Mouse (Mus musculus) MEL (cell line): Measurements from ENCODE around the gene Icos. TPM values are rescaled to one million over a fixed set of nuclear protein-coding genes. Genes with fewer than 3 reads are reported as not detected.

Experiments
- DNase-seq: peaks from one replicate; pipeline ENCODE4 v3.0.0; 2011; ENCODE audit warnings: low read depth, low spot score
- H3K27ac ChIP-seq: 2 replicates; pipeline ENCODE4 v1.5.1; 2012; ENCODE audit warnings: low read depth, mild to moderate bottlenecking, control low read depth, low read length, moderate library complexity; ENCODE audit not compliant: control insufficient read depth
- H3K27me3 ChIP-seq, 2 experiments: fragments of 150-350 bp in 1 of 2; sonication (generic) in 1 of 2; 2 replicates each; pipeline ENCODE4 v1.6.1; 2012; ENCODE audit warnings: low read length in 2 of 2, mild to moderate bottlenecking in 2 of 2, improper control_type of control experiment in 1 of 2, moderate library complexity in 1 of 2; ENCODE audit not compliant: insufficient read depth in 2 of 2, control insufficient read depth in 1 of 2
- H3K36me3 ChIP-seq, 2 experiments: 2 replicates each; pipeline ENCODE4 v1.6.1; 2012 to 2014; ENCODE audit warnings: low read length in 2 of 2, improper control_type of control experiment in 1 of 2, inconsistent platforms in 1 of 2, mild to moderate bottlenecking in 1 of 2; ENCODE audit not compliant: insufficient read depth in 2 of 2, control insufficient read depth in 1 of 2
- H3K4me1 ChIP-seq, 2 experiments: fragments of 150-350 bp in 1 of 2; sonication (generic) in 1 of 2; 2 replicates each; pipeline ENCODE4 v1.6.1; 2012; ENCODE audit warnings: low read length in 2 of 2, improper control_type of control experiment in 1 of 2, mild to moderate bottlenecking in 1 of 2; ENCODE audit not compliant: insufficient read depth in 2 of 2, control insufficient read depth in 1 of 2
- H3K4me3 ChIP-seq, 2 experiments: fragments of 150-350 bp in 1 of 2; sonication (generic) in 1 of 2; 2 replicates each; pipeline ENCODE4 v1.5.1; 2012; ENCODE audit warnings: low read depth in 2 of 2, low read length in 2 of 2, mild to moderate bottlenecking in 2 of 2, moderate library complexity in 2 of 2, control low read depth in 1 of 2, improper control_type of control experiment in 1 of 2; ENCODE audit not compliant: control insufficient read depth in 1 of 2, insufficient read depth in 1 of 2
- H3K79me2 ChIP-seq: 2 replicates; pipeline ENCODE4 v1.6.1; 2012; ENCODE audit warnings: mild to moderate bottlenecking, low read length, moderate library complexity; ENCODE audit not compliant: control insufficient read depth, poor library complexity, insufficient read depth
- H3K9ac ChIP-seq: 2 replicates; pipeline ENCODE4 v1.6.1; 2012; ENCODE audit warnings: low read depth, mild to moderate bottlenecking, control low read depth, low read length, moderate library complexity; ENCODE audit not compliant: control insufficient read depth, poor library complexity, severe bottlenecking
- H3K9me3 ChIP-seq: fragments of 150-350 bp; sonication (generic); replicated peaks from 2 replicates; pipeline ENCODE4 v1.6.1; 2012; ENCODE audit warnings: mild to moderate bottlenecking, low read length, improper control_type of control experiment, moderate library complexity; ENCODE audit not compliant: insufficient read depth
- E2F4 ChIP-seq: IDR thresholded peaks from 2 replicates; pipeline ENCODE4 v1.6.1; 2011; ENCODE audit warnings: low read depth, low read length, improper control_type of control experiment, borderline replicate concordance
- ELF1 ChIP-seq: IDR thresholded peaks from 2 replicates; pipeline ENCODE4 v1.6.1; 2014; ENCODE audit warnings: low read depth, mild to moderate bottlenecking, inconsistent platforms, low read length, improper control_type of control experiment, moderate library complexity
- ETS1 ChIP-seq: IDR thresholded peaks from 2 replicates; pipeline ENCODE4 v1.6.1; 2012; ENCODE audit warnings: low read depth, mild to moderate bottlenecking, inconsistent platforms, low read length, improper control_type of control experiment, moderate library complexity
- GABPA ChIP-seq: IDR thresholded peaks from 2 replicates; pipeline ENCODE4 v1.6.1; 2012; ENCODE audit warnings: low read depth, mild to moderate bottlenecking, inconsistent platforms, low read length, improper control_type of control experiment, moderate library complexity
- MAFK ChIP-seq: IDR thresholded peaks from 2 replicates; pipeline ENCODE4 v1.6.1; 2011; ENCODE audit warnings: low read depth, mild to moderate bottlenecking, low read length, improper control_type of control experiment, borderline replicate concordance
- MAX ChIP-seq: IDR thresholded peaks from 2 replicates; pipeline ENCODE4 v1.6.1; 2011; ENCODE audit warnings: low read length, improper control_type of control experiment
- MEF2A ChIP-seq: IDR thresholded peaks from 2 replicates; pipeline ENCODE4 v1.6.1; 2014; ENCODE audit warnings: low read depth, mild to moderate bottlenecking, inconsistent platforms, low read length, improper control_type of control experiment; ENCODE audit not compliant: poor library complexity, insufficient replicate concordance, severe bottlenecking; ENCODE audit errors: extremely low read depth
- MXI1 ChIP-seq: IDR thresholded peaks from 2 replicates; pipeline ENCODE4 v1.6.1; 2011; ENCODE audit warnings: mild to moderate bottlenecking, low read depth, low read length, improper control_type of control experiment
- POLR2A ChIP-seq, 2 experiments: IDR thresholded peaks; 2 replicates each; pipeline ENCODE4 v1.6.1; 2011 to 2012; ENCODE audit warnings: low read length in 2 of 2, mild to moderate bottlenecking in 2 of 2, control low read depth in 1 of 2, improper control_type of control experiment in 1 of 2, low read depth in 1 of 2, moderate library complexity in 1 of 2; ENCODE audit not compliant: control insufficient read depth in 1 of 2, insufficient read depth in 1 of 2, poor library complexity in 1 of 2
- POLR2AphosphoS2 ChIP-seq: IDR thresholded peaks from 2 replicates; pipeline ENCODE4 v1.6.1; 2011; ENCODE audit warnings: low read length, improper control_type of control experiment
- SMC3 ChIP-seq: IDR thresholded peaks from 2 replicates; pipeline ENCODE4 v1.6.1; 2011; ENCODE audit warnings: low read depth, low read length, improper control_type of control experiment
- TCF12 ChIP-seq: IDR thresholded peaks from 2 replicates; pipeline ENCODE4 v1.6.1; 2014; ENCODE audit warnings: low read depth, mild to moderate bottlenecking, inconsistent platforms, low read length, improper control_type of control experiment, moderate library complexity
- UBTF ChIP-seq: IDR thresholded peaks from 2 replicates; pipeline ENCODE4 v1.6.1; 2012; ENCODE audit warnings: low read depth, mild to moderate bottlenecking, inconsistent platforms, low read length, improper control_type of control experiment, moderate library complexity, borderline replicate concordance; ENCODE audit not compliant: insufficient read depth
- USF2 ChIP-seq, 2 experiments: IDR thresholded peaks; 2 replicates each; pipeline ENCODE4 v1.6.1; 2011 to 2012; ENCODE audit warnings: improper control_type of control experiment in 2 of 2, low read length in 2 of 2, borderline replicate concordance in 1 of 2, inconsistent platforms in 1 of 2, low read depth in 1 of 2, mild to moderate bottlenecking in 1 of 2; ENCODE audit not compliant: insufficient read depth in 1 of 2
- ZC3H11A ChIP-seq: IDR thresholded peaks from 2 replicates; pipeline ENCODE4 v1.6.1; 2012; ENCODE audit warnings: low read depth, mild to moderate bottlenecking, inconsistent platforms, low read length, improper control_type of control experiment
- ZKSCAN1 ChIP-seq: IDR thresholded peaks from 2 replicates; pipeline ENCODE4 v1.6.1; 2012; ENCODE audit warnings: low read depth, mild to moderate bottlenecking, inconsistent platforms, low read length, improper control_type of control experiment, moderate library complexity
- ZNF384 ChIP-seq: IDR thresholded peaks from 2 replicates; pipeline ENCODE4 v1.6.1; 2012; ENCODE audit warnings: low read depth, mild to moderate bottlenecking, inconsistent platforms, low read length, improper control_type of control experiment
- polyA plus RNA-seq, 2 experiments: library from polyadenylated mRNA; stranded (reverse) in 1 of 2; unstranded in 1 of 2; fragments of >175 nt in 1 of 2; fragments of >200 nt in 1 of 2; gene quantifications; 2 replicates each; pipeline versions ENCODE4 v1.2.1 to v1.2.4; 2012; ENCODE audit warnings: low replicate concordance in 2 of 2, low read depth in 1 of 2; ENCODE audit not compliant: insufficient read length in 2 of 2, insufficient read depth in 1 of 2, missing spikeins in 1 of 2
- total RNA-seq: library from RNA; depleted of rRNA; stranded (reverse); fragments of 300-350 nt; gene quantifications from 2 replicates; pipeline ENCODE4 v1.2.3, GENCODE M21; 2012

Gene Icos
- total and polyA plus RNA-seq, 3 experiments, result not detected

DNA sequence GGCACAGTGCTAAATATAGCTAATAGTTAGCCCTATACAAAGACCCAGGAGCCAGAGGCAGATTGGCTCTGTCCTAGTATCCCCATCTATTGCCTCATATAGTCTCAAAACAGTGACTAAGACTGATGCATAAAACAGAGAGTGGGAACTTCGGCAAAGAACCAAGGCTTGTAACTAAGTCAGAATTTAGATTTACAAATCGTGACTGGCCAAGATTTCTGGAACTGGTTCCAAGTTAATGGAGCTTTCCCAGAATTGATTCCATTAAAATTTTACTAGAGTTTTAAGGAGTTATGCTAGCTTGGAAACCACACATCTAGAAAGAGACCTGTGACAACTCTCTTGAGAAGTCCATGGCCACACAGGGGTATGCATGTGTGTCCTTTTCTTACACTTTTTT, 65.1 kb downstream of the Icos start:
- no peak for DNase-seq
- Histone ChIP-seq H3K4me3 (no peak overlapping the region), H3K9ac (no peak overlapping the region), H3K27me3 (no peaks in the 10 kb centered on the region), H3K27ac (no peak overlapping the region), H3K79me2 (no peaks in the 10 kb centered on the region), H3K4me1 (no peaks in the 10 kb centered on the region), H3K9me3 (no peaks in the 10 kb centered on the region), H3K36me3 (no peaks in the 10 kb centered on the region)
- no peak for TF ChIP-seq ZNF384
- no peak for TF ChIP-seq POLR2AphosphoS2
- TF ChIP-seq TCF12, result no peak
- no peak for TF ChIP-seq ZC3H11A
- TF ChIP-seq MAFK, result no peak
- TF ChIP-seq MAX, result no peak
- no peak for TF ChIP-seq ZKSCAN1
- TF ChIP-seq USF2 (IDR thresholded peaks at IDR 0.05; ENCODE audit: borderline replicate concordance in 1 of 2, insufficient read depth in 1 of 2, low read depth in 1 of 2, low read length in 2 of 2), result no peak
- TF ChIP-seq UBTF, result no peak
- no peak for TF ChIP-seq ETS1
- TF ChIP-seq POLR2A (IDR thresholded peaks at IDR 0.05; ENCODE audit: control insufficient read depth in 1 of 2, insufficient read depth in 1 of 2, low read depth in 1 of 2, low read length in 2 of 2, poor library complexity in 1 of 2), result no peak

DNA sequence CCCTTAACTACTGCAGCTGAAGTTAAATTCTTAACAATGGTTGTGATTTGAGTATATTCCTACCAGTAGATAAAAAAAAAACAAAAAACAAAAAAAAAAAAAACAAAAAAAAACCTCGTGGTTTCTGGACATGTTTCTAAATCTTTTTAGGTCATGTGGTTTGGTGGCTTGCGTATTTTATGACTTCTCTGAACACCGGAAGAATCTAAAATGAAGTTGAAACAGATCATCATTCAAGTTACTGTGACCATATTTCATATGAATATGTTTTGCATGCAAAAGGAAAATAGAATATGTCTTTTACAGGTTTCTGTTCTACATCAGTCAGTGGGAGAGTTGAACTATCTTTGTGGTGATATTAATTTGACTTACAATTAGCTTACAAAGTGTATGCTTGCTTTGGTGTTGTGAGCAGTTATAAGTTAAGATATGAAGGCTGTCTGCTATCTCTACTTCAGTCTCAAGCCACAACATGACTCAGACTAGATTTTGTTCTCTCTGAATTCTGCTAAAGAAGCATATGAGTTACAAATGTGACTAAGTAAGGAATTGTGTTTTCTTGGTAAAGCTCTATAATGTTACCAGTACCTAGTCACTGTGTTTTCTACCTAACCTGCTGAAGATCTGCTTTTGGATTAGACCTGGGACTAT, 68.5 kb downstream of the Icos start:
- no peaks in the 10 kb centered on the region for H3K27me3 ChIP-seq
- no peak overlapping the region for H3K27ac ChIP-seq
- H3K36me3 ChIP-seq, result no peaks in the 10 kb centered on the region
- no peaks in the 10 kb centered on the region for H3K79me2 ChIP-seq
- H3K4me3 ChIP-seq, result no peak overlapping the region
- TF ChIP-seq ELF1 (no peak), ETS1 (no peak), MXI1 (no peak), SMC3 (no peak), E2F4 (no peak), USF2 (IDR thresholded peaks at IDR 0.05; ENCODE audit: borderline replicate concordance in 1 of 2, insufficient read depth in 1 of 2, low read depth in 1 of 2, low read length in 2 of 2) (no peak), MEF2A (no peak), GABPA (no peak)
- DNase-seq, result no peak
- H3K9me3 ChIP-seq, result no peaks in the 10 kb centered on the region
- H3K4me1 ChIP-seq, result no peaks in the 10 kb centered on the region
- H3K9ac ChIP-seq, result no peak overlapping the region
